Mouse (Mus musculus) bone marrow macrophage, adult 2 months (primary cell): ENCODE results near the gene Spef1.

ENCODE experiments used
- CTCF ChIP-seq: IDR thresholded peaks from 2 replicates; pipeline ENCODE4 v1.5.1; 2012; ENCODE audit warnings: low read depth, mild to moderate bottlenecking, low read length, moderate library complexity
- POLR2A ChIP-seq: IDR thresholded peaks from 2 replicates; pipeline ENCODE4 v1.6.1; 2012; ENCODE audit warnings: mild to moderate bottlenecking, low read depth, low read length, borderline replicate concordance

- TF ChIP-seq POLR2A, result no peak
- TF ChIP-seq CTCF, result no peak
These were observed 29.1 kb upstream of the Spef1 start for GRCm38 (mm10) chr2:131215941-131216858.
